Mouse (Mus musculus): Measurements from ENCODE around the gene Nhlh2.

The Nhlh2 gene

DNA sequence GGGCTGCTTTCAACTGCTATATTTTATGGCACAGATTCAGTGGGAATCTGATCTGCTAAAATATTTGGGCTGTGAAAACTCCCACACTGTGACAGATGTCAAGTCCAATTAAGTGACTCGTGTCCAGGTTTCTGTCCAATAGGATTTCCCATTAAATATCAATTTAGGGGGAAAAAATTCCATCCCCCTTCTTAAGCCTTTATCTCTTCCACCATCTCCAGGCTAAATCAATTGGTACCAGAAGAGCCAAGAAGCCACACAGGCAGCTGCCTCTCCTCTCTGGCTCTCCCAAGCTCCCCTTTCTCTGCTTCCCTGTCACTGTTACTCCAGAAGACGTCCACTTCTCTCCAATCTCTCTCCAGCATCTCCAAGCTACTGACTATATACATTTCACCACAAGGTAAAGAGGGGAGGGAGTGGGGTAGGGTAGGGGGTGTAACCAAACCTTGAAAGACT, at the start of gene Nhlh2:
Gene Nhlh2, plus strand, starts transcription at position 151 of the 456 bp plus-strand sequence.
- DNase-seq (ENCODE audit: low read depth): no peak

DNA sequence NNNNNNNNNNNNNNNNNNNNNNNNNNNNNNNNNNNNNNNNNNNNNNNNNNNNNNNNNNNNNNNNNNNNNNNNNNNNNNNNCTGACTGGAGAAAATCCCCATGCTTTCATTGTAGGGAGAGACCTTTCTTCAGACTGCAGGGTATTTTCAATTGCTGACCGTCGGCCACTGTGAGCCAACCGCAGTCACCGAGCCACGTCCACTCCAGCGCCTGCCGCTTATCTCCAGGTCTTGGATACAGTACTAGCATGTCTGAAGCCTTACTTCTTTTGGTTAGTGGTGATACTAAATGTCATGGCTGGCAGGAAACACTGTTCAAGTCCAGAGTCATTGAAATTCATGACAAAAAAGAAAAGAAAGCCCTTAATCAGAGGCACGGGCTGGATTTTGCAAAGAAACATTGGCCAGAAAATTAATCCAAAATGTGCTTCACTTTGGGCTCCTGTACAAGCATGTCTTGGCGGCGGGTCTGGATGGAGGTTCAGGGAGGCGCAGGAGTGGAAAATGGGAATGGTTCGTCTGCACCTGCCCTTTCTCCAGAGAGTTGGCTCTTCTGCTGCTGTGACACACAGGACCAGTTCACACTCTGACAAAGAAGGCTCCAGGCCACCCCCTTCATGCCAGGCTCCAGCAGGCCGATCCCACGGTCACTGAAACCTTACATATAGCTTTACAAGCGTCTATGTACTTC, 48.6 kb upstream of the Nhlh2 start:
- DNase-seq (ENCODE audit: low read depth): no peak

DNA sequence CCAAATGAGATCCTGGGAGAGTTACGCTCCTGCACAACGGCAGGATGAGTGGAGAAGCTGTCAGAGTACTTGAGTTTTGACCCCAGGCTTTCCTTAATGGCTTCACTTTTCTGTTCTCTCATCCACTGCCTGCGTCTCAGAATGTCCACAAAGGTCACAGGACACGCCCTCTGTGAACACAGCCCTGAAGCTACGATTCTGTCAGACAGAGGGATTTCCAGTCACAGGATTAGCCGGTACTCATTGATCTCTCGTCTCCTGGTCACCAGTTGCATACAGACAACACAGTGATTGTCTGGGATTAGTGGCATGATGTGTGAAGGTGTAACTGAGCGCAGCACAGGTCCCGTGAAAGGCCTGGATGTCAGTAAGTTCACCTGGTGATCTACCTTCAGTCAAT, 46.4 kb upstream of the Nhlh2 start:
- no peak for DNase-seq (ENCODE audit: low read depth)

DNA sequence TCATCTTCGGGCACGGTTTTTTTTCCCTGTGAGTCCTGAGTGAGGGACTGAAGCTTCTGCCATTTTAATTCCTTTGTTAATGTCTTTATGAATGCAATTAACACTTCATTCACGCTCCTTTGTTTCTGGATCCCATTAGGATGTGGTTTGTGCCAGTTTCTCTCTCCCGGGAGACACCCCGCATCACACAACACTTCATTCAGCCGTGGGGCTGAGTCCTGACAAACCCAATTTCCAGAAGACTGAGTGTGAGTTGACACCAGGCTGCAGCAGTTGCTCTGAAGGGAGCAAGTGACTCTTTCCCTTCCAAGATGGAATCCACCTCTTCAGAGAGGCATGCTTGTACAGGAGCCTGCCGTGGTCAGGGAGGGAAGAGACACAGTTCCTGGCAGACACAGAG, 45.5 kb upstream of the Nhlh2 start:
- DNase-seq (ENCODE audit: low read depth): no peak

DNA sequence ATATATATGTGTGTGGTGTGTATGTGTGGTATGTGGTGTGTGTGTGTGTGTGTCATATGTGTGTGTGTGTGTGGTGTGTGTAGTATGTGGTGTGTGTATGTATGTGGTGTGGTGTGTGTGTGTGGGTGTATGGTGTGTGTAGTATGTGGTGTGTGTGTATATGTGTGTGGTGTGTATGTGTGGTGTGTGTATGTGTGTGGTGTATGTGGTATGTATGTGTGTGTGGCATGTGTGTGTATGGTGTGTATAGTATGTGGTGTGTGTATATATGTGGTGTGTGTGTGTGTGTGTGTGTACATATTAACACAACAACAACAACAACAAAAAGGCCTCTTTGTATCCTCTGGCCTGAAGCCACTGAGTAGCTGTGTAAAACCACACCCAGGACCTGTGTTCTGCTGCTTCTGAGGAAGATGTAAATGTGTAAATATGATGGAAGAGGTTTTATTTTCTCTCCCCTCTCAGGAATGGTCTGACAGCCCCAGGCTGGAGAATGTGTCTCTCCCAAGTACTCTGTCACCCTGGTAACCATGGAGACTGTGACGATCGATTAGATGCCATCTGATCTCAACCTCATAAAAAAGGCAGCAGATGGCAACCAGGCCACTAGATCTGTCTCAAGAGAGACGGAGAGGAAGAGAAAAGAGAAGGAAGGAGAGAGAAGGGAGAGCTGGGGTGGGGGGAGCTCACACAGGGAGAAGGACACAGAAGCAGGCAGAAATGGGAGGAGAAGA, 42.9 kb upstream of the Nhlh2 start:
- DNase-seq (ENCODE audit: low read depth): no peak

DNA sequence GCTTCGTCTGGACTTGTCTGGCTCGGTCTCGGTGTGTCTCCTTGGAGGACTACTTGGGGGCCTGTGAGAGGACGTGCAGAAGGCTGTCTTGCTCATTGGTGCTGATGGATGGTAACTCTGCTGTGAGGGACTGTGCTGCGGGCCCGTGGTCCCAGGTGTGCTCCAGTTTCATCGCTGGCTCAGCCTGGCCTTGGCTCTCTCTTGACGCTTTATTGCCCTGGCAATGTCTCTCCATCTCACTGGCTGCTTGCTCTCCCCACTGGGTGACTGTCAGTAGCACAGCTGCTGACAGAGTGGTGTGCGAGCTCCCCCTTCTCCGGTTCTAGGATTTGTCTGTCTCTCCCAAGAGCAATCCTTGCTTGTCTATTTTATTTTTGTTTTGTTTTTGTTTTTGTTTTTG, 34.5 kb upstream of the Nhlh2 start:
- no peak for DNase-seq (ENCODE audit: low read depth)

DNA sequence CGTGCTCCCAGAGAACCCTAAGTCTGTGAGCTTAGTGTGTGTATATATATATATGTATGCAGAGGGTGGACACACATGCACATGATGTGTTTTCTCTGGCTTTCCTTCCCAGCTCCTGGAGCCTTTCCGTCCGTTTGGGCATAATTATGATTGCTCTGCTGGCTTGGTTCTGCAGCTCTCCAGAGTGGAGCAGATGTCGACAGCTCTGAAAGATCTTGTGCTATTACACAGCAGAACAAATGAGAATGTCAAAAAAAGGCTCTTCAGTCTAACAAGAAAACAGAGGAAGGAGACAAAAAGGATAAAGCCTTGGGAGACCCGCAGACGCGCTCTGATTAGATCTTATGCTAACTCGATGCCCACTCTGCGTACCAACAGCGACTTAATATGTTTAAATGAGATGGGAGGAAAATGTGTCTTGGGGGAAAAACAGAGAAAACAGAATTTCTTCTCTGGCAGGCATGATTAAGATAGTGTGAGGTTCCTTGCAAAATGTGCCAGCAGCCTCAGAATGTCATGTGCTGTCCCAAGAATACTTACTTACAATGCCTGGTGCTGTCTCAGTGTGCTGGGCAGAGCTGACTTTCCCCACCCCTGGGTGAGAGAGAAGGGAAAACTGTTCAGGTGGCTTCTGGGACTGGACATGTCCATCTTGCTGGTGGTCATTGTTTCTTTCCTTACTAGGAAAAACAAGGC, 31.4 kb upstream of the Nhlh2 start:
- DNase-seq (ENCODE audit: low read depth): no peak

DNA sequence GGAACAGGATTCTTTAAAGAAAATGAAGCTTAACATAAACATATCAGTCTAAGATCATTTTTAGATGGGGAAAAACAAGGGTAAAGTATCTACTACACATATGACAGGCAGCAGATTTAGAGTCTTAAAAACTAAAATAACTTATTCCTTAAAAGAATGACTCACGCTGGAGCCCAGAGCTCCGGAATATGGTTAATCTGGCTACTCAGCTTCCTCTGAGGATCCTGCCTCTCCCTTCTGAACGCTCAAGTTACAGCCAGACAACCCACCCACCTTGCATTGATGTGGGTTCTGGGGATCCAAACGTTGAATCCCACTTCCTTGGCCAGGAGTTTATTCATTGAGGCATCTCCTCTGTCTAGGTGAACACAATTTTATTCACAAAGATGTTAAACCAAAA, 26.0 kb upstream of the Nhlh2 start:
- DNase-seq (ENCODE audit: low read depth): no peak

DNA sequence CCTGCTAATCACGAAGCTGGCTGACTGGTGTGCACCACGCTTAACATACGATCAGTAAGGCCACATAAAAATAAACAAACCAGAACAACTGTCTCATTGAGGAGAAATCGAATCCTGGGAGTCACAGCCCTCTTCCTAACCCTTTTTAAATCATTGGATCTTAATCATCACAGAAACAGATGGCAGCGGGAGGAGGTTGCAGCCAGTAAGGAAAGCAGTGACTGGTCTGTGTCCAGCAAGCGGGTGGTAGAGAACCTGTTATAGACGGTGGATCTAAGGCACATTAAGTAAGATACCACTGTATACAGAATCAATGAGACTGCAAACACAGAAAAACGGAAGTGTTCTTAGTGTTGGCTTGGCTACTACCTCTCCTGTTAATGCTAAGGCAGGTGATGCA, 24.2 kb upstream of the Nhlh2 start:
- no peak for DNase-seq (ENCODE audit: low read depth)

DNA sequence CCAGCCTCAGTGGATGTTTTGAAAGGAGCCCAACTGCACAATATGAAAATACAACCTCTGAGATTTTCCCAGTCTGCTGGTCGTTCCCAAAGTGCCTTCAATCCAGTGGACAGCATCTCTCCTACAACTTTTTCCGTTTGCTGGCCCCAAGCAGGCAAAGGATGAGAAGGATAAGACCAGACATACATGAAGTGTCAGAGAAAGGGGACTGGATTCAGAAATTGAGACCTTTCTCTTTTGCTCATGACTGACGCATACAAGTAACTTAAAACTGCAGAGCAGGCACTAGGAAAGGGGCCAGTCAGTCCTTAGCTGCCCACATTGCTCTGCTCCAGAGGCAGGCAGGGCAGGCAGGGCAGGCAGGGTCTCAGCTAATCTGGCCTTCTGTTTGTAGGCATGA, 19.7 kb upstream of the Nhlh2 start:
- DNase-seq (ENCODE audit: low read depth): no peak

DNA sequence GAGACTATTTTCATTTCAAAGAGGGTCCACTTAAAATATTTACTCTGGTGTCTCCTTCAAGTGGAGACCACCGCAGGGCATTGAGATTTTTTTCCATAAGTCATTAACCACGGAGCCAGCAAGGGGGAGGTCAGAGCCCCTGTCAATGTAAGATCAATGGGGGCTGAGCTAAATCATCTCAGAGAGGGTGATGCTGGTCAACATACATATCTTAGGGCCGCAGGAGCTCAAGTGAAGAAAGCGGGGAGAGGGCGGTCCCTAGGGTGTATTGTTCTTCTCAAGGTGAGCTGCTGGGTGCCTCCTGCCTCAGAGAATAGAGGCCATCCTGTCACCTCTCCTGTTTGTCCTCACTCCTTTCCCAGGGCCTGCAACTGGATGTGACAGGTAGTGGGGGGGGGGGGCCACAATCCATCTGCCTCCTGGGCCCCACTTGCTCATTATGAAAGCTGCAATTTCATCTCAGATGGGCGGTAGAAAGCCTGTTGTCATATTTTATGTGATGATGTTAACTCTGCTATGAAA, 18.8 kb upstream of the Nhlh2 start:
- DNase-seq (ENCODE audit: low read depth): no peak

DNA sequence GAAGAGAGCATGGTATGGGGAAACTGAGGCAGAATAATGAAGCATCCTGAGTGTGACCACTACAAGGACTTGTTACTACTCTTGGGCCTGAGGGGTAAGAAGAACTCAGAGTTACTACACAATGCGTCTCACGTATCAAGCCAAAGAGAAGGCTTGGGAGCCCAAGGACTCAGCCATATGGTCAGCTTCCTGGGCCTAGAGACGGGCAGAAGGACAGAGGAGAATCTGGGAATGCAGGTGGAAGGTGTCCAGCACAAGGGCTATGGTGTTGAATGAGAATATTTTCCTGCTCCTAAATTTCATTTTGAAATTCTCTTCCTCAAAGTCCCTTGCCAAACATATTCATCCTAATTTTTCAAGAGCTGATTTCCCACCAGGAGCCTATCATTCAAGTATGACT, 12.0 kb upstream of the Nhlh2 start:
- DNase-seq (ENCODE audit: low read depth): no peak

DNA sequence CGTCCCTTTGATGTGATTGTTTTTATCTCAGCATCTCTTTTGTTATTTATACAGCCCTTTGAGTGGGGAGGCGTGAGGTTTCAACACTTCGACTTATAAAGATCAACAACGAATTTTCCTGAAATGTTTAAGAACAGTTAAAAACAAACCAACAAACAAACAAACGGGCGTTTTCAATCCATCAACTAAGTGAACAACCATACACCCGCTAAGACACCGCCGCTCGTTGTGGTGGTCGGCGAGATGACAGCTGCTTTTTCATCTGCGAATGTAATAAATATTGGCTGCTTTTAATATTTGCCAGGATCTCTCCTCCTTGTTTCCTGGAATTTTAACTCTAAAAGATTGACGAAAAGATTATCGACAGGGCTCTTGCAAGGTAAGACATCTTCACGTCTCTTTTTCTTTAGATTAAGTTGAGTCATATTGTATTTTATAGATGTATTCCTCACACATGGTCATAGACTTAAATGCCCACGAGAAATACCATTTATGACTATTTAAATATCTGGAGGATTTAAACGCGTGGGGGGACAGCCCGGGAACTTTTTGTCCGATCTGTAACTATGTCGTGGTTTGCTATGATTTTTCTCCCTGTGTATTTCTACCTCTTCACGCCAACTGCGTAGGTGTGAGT, 923 bp downstream of the Nhlh2 start:
- no peak for DNase-seq (ENCODE audit: low read depth)

DNA sequence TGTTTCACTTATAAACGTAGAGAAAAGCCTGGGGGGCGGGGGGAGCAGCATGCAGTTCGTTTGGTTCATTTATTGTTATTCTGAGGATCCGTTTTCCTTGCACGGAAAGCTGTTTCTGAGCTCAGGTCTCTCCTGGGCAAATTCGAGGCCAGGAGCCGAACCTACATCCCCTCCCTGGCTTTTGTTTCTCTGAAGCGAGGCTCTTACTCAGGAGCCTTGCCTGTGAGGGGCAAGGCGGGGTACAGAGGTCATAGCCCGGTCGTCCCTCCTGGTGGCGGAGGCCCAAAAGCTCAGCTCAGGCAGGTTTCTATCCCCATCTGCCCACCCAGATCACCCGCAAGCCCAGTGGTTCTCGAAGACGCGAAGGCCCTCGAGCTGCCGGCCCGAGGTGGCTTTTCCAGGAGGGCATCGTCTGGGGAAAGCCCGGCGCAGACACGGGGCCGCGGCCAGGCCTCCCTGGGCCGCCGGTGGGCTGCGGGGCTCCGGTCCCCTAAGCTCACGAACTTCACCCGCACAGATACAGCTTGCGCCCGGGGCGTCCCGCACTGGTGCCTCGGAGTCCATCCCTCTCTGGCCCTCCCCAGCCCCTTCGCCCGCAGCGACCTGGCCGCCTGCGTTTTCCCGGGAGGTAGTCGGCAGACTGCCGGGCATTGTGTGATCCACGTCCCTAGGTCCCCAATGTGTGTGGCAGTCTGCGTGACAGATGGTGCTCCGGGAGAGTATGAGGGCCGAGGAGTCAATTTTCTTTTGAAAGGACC, 1.6 kb downstream of the Nhlh2 start:
- DNase-seq (ENCODE audit: low read depth): no peak

DNA sequence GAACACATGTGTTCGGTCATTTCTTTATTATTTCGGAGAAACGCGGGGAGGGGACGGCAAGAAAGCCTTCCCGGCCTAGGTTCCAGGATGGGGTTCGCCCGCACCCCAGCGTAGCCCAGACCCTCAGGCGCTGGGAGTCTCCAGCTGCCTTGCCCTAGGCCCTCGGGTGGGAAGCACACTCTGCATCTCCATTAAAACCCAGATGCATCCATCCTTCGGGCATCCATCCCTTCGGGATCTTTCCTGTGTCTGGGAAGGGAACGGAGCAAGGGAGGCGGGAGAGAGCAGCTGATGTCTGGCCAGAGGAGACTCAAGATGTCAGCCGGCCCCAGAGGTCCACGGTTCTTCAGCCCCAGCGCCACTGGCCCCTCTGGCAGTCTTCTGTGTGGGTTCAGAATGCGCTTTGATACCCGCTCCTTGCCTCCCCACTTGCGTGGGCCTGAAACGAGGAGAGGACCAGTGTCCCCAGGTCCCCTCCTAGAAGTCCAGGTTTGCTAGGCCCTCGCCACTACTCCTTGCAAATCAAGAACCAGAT, 2.3 kb downstream of the Nhlh2 start:
- no peak for DNase-seq (ENCODE audit: low read depth)

DNA sequence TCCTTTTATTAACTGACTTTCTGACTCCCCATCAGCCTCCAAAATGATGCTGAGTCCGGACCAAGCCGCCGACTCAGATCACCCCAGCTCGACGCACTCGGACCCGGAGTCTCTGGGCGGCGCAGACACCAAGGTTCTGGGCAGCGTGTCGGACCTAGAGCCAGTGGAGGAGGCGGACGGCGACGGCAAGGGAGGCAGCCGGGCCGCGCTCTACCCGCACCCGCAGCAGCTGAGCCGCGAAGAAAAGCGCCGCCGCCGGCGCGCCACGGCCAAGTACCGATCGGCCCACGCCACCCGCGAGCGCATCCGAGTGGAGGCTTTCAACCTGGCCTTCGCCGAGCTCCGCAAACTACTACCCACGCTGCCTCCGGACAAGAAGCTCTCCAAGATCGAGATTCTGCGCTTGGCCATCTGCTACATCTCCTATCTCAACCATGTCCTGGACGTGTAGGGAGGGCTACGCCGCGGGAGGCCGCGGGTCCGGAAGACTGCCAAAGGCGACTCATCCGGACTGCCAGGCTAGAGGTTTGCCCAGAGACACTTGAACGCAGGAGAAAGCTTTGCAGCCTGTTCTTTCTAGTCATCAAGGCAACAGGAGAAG, 2.8 kb downstream of the Nhlh2 start:
- DNase-seq (ENCODE audit: low read depth): no peak

DNA sequence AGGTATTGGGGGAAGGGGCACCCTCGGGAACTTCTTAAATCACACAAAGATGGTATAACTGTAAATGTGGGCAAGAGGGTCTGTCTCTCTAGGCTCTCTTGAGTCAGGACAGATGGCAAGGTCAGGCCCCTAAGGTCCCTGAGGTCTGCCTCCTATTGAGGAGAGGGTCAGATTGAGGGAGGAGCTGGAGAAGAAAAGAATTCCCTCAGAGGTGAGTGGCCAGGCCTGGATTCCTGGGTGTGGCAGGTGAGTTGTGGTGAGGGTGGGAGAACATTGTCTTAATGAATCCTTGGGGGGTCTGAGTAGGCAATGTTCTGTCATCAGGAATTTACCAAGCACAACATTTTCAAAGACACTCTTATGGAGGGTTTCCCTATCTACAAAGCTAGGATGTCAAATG, 10.7 kb downstream of the Nhlh2 start:
- no peak for DNase-seq (ENCODE audit: low read depth)

DNA sequence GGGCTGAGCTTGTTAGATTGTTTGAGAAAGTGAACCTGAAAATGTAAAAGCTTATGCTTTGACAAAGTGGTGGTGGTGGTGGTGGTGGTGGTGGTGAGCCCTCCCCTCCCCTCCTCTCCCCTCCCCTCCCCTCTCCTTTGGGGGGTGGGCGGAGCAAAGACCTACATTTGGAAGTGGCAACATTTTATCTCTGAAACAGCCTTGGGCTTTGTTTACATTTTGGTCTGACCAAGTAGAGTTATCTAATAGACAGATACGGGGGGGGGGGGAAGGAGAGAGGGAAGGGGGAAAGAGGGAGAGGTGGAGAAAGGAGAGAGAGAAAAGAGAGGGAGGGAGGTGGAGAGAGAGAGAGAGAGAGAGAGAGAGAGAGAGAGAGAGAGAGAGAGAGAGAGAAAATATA, 12.8 kb downstream of the Nhlh2 start:
- no peak for DNase-seq (ENCODE audit: low read depth)

DNA sequence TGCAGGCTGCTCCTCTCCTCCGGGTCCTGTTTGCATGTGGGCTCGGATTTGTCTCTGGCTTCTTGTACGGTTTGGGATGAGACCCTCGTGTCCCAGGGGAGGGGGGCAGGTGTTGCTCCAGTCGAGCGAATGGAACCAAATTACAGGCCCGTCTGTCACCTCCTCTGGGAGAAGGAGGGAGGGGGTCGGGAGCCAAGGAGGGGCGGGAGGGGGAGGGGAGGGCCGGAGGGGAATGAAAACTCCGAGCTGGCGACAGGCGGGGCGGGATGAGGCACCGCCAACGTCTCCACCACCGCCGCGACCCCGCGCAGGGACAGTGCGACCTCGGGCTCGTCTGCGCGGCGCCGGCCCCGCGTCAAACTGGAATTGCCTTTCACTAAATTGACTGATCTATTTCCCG, 13.5 kb downstream of the Nhlh2 start:
- DNase-seq (ENCODE audit: low read depth): no peak

DNA sequence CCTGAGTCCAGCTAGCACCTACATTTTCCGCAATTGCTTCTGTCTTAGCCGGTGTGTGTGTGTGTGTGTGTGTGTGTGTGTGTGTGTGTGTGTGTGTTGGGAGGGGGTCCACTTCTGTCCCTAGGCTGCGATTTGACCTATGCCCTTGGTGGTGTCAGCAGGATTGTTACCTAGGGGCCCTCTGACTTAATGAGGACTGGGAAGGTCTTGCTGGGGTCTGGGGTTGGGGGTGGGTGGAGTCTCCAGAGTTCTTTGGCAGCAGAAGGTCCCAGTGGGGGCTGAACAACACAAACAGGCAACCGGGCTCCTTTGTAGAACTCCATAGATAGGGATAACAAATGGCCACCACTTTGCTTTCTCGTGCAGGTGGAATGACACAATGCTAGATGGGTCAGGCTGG, 14.0 kb downstream of the Nhlh2 start:
- DNase-seq (ENCODE audit: low read depth): no peak

DNA sequence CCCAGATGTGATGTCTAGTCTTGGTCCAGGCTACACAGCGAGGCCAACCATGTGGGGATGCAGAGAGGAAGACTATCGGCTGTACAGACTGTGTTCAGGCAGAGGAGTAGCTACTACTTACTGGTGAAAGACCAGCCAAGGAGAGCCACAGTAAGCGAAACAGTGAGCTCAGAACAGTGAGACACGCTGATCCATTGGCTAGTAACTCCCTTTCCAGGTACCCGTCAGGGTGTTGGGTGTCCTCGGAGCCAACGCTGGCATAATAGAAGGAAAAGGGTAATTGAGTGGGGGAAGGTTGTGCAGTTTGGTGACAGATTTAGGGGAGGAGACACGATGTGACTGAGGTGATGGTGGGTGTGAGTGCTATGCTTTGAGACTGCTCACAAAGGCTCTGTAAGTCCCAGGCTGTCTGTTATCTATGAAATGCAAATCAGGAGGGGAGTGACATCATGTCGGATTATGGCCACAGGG, 15.1 kb downstream of the Nhlh2 start:
- DNase-seq (ENCODE audit: low read depth): no peak

Data from NIH3T3 (cell line).